Mouse (Mus musculus) erythroid progenitor cell, adult 5-6 weeks (primary cell): Measurements from ENCODE around the gene Ly6g6d. TPM values are rescaled to one million over a fixed set of nuclear protein-coding genes. Genes with fewer than 3 reads are reported as not detected.
A peak's percentile ranks its signal among the peaks of the same experiment; 100 is the strongest.
"Not testable (repeated sequence)": the region's sequence is repeated elsewhere in the genome, so short reads cannot be mapped to it uniquely, and the experiment has no call there.

ENCODE experiments used
- ATAC-seq: replicated peaks from 2 replicates; pipeline ENCODE4 v1.8.0; 2016; ENCODE audit warnings: moderate number of reproducible peaks, mild to moderate bottlenecking, moderate TSS enrichment, inconsistent platforms; ENCODE audit not compliant: poor library complexity, low FRiP score, severe bottlenecking
- total RNA-seq, 2 experiments: library from RNA; stranded (forward) in 1 of 2; stranded (reverse) in 1 of 2; fragments of 150-400 nt in 1 of 2; fragments of 186-747, 209-891 nt in 1 of 2; gene quantifications; 2 replicates each; pipeline versions ENCODE4 v1.2.3 to v1.2.4; 2015 to 2017; ENCODE audit warnings: low replicate concordance in 2 of 2

Gene Ly6g6d
- total RNA-seq, 2 experiments from 2014 or later = not detected

GRCm38 (mm10) chr17:35051156-35052086, 26.4 kb downstream of the Ly6g6d start:
- 0 out of 2 replicates have a peak, but pooled peaks have one; percentile 31 for ATAC-seq

GRCm38 (mm10) chr17:35050126-35050750, 27.6 kb downstream of the Ly6g6d start:
- ATAC-seq = peak; percentile 41

GRCm38 (mm10) chr17:35049561-35050016, 28.3 kb downstream of the Ly6g6d start, which contains the start of gene Clic1:
Gene Clic1, plus strand, starts transcription at chr17:35049966.
- ATAC-seq = no peak

- no peak for ATAC-seq
Measured at GRCm38 (mm10) chr17:35048932-35049440, 28.9 kb downstream of the Ly6g6d start.

GRCm38 (mm10) chr17:35048149-35048931, 29.5 kb downstream of the Ly6g6d start:
- no peak for ATAC-seq

GRCm38 (mm10) chr17:35047688-35048087, 30.2 kb downstream of the Ly6g6d start:
- no peak for ATAC-seq

GRCm38 (mm10) chr17:35046681-35047455, 31.0 kb downstream of the Ly6g6d start, which contains the start of gene Msh5:
Gene Msh5, minus strand, starts transcription at chr17:35046745.
- ATAC-seq = peak; percentile 82

GRCm38 (mm10) chr17:35045807-35046680, 31.8 kb downstream of the Ly6g6d start:
- ATAC-seq = no peak

- no peak for ATAC-seq
Measured at GRCm38 (mm10) chr17:35044904-35045806, 32.7 kb downstream of the Ly6g6d start.

- no peak for ATAC-seq
Measured at GRCm38 (mm10) chr17:35043794-35044193, 34.1 kb downstream of the Ly6g6d start.

GRCm38 (mm10) chr17:35039121-35039873, 38.6 kb downstream of the Ly6g6d start:
- no peak for ATAC-seq

GRCm38 (mm10) chr17:35034896-35035295, 43.0 kb downstream of the Ly6g6d start:
- ATAC-seq = no peak

GRCm38 (mm10) chr17:35033703-35034102, 44.2 kb downstream of the Ly6g6d start:
- not testable (repeated sequence) for ATAC-seq

GRCm38 (mm10) chr17:35032323-35032870, 45.5 kb downstream of the Ly6g6d start:
- no peak for ATAC-seq

- peak; percentile 76 for ATAC-seq
Measured at GRCm38 (mm10) chr17:35031880-35032279, 46.0 kb downstream of the Ly6g6d start.

GRCm38 (mm10) chr17:35031272-35031671, 46.6 kb downstream of the Ly6g6d start:
- ATAC-seq = no peak
